Mouse (Mus musculus): Measurements from ENCODE around the gene Lrrc61. TPM values are rescaled to one million over a fixed set of nuclear protein-coding genes. Genes with fewer than 3 reads are reported as not detected.

The Lrrc61 gene
- polyA plus RNA-seq, 1 experiment from 2014 or later, result 20.1 TPM

DNA sequence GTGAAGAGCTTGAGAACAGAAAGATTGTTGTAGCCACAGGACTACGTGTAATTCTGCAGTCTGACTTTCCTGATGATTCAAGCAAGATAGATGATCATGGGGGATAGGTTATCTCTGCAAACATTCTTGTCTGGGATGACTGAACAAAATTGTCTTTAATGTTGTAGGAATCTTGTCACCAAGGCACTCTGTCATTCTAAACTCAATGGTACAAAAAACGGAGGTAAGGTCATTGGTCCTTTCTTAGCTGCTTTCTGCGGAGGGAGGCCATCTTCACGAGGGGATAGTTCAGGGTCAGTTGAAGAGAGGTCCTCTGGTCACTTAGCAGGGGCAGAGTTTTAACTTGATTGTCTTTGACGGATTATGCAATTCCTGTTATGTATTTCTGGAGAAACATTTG, 24.1 kb downstream of the Lrrc61 start:
- Histone ChIP-seq H3K27me3 (replicated peaks) (no peaks in the 10 kb centered on the region), H3K4me3 (no peak overlapping the region), H3K27ac (no peak overlapping the region), H3K9ac (no peak overlapping the region), H3K4me1 (no peaks in the 10 kb centered on the region), H3K4me2 (replicated peaks) (no peak overlapping the region), H3K9me3 (no peaks in the 10 kb centered on the region), H3K36me3 (no peaks in the 10 kb centered on the region)
- WGBS, result 64% methylated on average over 5 of the region's 5 CpGs
- ATAC-seq (ENCODE audit: low FRiP score, low read depth), result no peak

DNA sequence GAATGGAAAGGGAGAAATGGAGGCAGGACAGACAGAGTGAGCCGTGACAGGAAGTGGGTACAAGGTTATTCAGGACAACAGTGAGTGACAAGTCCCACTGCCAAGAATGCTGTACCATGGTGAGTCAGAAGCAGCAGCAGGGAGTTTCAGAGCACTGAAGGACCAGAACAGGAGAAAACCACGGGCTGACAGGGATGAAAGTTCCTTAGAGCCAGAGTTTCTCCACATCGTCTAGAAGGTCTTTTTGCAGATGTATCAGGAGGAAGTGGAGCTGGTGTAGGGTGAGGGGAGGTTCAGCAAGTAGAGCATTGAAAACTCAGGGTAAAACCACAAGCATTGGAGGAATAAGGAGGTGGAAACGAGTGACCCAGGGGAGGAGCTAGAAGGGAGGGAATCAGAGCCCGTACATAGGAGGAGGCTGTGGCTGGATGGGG, 24.6 kb downstream of the Lrrc61 start:
- no peak for ATAC-seq (ENCODE audit: low FRiP score, low read depth)
- H3K36me3 ChIP-seq, result no peaks in the 10 kb centered on the region
- 50% methylated on average over 5 of the region's 5 CpGs for WGBS
- no peak overlapping the region for H3K9ac ChIP-seq
- no peaks in the 10 kb centered on the region for H3K4me1 ChIP-seq
- no peaks in the 10 kb centered on the region for H3K9me3 ChIP-seq
- H3K27me3 ChIP-seq (replicated peaks), result no peaks in the 10 kb centered on the region
- no peak overlapping the region for H3K27ac ChIP-seq
- no peak overlapping the region for H3K4me2 ChIP-seq (replicated peaks)
- H3K4me3 ChIP-seq, result no peak overlapping the region

DNA sequence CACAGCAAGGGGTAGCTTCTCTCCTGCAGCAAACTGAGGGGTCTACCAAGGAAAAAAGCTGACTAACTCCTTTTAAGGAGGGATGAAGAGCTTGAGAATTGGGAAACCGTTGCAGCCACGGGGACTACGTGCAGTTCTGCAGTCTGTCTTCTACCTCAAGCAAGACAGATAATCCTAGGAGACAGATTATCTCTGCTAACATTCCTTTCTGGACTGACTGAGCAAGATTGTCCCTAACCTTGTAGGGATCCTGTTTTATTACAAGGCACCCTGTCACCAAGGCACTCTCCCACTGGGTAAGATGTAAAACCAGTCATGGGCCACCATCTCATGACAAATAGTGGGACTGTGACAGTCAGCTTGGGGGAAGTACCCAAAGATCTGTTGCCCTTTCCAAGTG, 26.7 kb downstream of the Lrrc61 start:
- Histone ChIP-seq H3K4me1 (no peaks in the 10 kb centered on the region), H3K36me3 (no peaks in the 10 kb centered on the region), H3K27ac (no peak overlapping the region), H3K4me3 (no peak overlapping the region), H3K4me2 (replicated peaks) (no peak overlapping the region), H3K9ac (no peak overlapping the region), H3K9me3 (no peaks in the 10 kb centered on the region), H3K27me3 (replicated peaks) (no peaks in the 10 kb centered on the region)
- ATAC-seq (ENCODE audit: low FRiP score, low read depth), result no peak
- WGBS, result 38% methylated on average over 3 of the region's 3 CpGs

DNA sequence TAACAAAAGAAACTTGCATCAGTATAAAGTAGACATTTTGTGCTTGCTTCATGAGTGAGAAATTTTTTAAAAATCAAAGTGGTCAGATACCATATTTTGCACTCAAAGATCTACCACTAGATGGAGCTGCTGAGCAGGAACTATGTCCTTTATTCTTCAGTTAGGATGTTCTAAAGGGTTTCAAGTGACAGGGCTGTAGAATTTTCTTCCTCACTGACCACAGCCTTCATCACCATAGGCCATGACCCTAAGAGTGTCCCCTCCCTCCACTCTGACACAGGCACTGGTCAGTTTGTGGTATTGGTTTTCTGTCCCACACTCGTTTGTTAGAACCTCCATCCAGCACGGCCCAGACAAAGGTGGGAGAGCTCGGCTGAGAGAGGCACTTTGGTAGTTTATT, 27.4 kb downstream of the Lrrc61 start:
- no peaks in the 10 kb centered on the region for H3K9me3 ChIP-seq
- H3K36me3 ChIP-seq, result no peaks in the 10 kb centered on the region
- H3K4me3 ChIP-seq, result no peak overlapping the region
- 64% methylated on average over 3 of the region's 3 CpGs for WGBS
- no peak for ATAC-seq (ENCODE audit: low FRiP score, low read depth)
- H3K27me3 ChIP-seq (replicated peaks), result no peaks in the 10 kb centered on the region
- H3K4me2 ChIP-seq (replicated peaks), result no peak overlapping the region
- no peak overlapping the region for H3K27ac ChIP-seq
- H3K4me1 ChIP-seq, result no peaks in the 10 kb centered on the region
- H3K9ac ChIP-seq, result no peak overlapping the region

DNA sequence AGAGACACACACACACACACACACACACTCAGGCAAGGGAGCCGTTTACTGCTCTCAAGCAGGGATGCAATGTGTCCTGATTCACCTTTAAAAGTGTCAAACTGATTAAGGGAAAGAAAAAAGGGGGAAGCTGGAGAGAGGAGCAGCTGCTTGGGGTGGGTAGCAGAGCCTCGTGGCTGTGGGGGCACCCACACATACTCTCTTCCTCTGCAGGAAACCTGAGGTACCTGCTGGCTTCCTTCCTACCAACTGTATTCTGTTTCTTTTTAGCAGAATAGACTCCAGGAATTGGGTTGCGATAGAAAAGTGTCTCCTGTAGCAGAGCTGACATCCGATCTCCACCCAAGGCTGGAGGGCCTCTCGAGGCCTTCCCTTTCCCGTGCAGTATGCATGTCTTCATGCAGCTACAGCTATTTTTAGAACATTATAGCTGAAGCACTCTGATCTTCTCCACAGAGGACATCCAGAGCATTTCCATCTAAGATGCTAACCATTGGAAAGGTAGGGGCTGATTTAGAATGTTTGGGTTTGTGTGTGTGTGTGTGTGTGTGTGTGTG, 34.7 kb downstream of the Lrrc61 start, which contains the start of gene Gm45021:
Gene Gm45021 (plus strand): TSS at position 417 of the 557 bp plus-strand sequence.
- H3K36me3 ChIP-seq, result no peaks in the 10 kb centered on the region
- no peak within 1 kb of the TSS for H3K9ac ChIP-seq
- H3K9me3 ChIP-seq, result no peaks in the 10 kb centered on the region
- no peak within 1 kb of the TSS for H3K4me2 ChIP-seq (replicated peaks)
- WGBS, result 69% methylated on average over 6 of the region's 6 CpGs
- H3K27me3 ChIP-seq (replicated peaks), result no peaks in the 10 kb centered on the region
- peaks cover 9% of the 10 kb centered on the region; the same call in 1 of the 2 replicates for H3K4me1 ChIP-seq
- no peak within 1 kb of the TSS for H3K27ac ChIP-seq
- ATAC-seq (ENCODE audit: low FRiP score, low read depth), result no peak
- H3K4me3 ChIP-seq, result no peak within 1 kb of the TSS

DNA sequence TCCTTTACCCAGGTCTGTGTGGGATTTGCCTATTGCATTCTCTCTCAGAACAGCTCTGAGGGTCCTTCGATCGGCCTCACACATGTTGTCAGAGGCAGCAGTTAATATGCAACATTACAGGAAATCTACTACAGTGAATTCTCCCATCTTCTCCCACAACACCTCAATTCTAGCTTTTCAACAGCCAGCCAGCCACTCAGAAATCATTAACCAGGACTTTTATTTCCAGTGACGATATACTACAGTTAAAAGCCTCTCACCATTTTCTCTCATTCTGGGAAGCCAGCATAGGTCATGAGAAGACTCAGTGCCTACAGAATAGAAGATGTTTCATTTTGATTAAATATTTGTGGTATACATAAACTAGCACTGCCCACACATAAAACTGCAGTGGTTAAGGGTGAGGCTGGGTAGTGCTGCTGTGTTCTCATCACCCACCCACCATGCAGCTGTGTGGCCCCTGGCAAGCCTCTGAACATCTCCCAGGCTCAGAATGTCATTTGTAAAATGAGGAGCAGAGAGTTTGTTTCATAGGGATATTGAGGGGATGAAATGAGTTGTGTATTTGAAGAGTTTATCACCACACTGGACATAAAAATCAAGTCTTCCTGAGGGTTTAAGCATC, 36.7 kb downstream of the Lrrc61 start:
- no peak for ATAC-seq (ENCODE audit: low FRiP score, low read depth)
- no peaks in the 10 kb centered on the region for H3K27me3 ChIP-seq (replicated peaks)
- no peak overlapping the region for H3K27ac ChIP-seq
- no peak overlapping the region for H3K4me3 ChIP-seq
- peaks cover 21% of the 10 kb centered on the region for H3K4me1 ChIP-seq
- 33% methylated on average over 3 of the region's 3 CpGs for WGBS
- H3K4me2 ChIP-seq (replicated peaks), result no peak overlapping the region
- H3K9ac ChIP-seq, result no peak overlapping the region
- peaks cover 9% of the 10 kb centered on the region for H3K36me3 ChIP-seq
- peaks cover 3% of the 10 kb centered on the region; the same call in 1 of the 2 replicates for H3K9me3 ChIP-seq

DNA sequence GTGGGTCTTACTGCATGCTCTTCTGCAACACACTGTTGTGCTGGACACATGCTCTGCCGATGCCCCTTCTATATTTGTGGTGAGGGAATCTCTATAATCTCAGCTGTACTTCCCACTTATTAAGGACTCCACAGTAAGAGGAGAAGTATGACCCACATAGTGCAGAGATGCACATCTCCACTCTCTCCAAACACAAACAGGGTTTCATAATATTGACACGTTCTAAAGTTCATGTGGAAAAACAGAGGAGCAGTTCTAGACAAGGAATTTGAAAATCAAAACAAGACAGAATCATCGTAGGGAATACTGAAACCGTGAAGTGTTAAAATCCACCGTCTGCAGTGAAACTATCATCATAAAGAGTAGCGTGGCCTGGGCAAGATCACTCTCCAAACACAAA, 37.3 kb downstream of the Lrrc61 start:
- no peak overlapping the region for H3K4me2 ChIP-seq (replicated peaks)
- H3K4me1 ChIP-seq, result peaks cover 21% of the 10 kb centered on the region
- ATAC-seq (ENCODE audit: low FRiP score, low read depth), result no peak
- H3K27me3 ChIP-seq (replicated peaks), result no peaks in the 10 kb centered on the region
- 90% methylated on average over 6 of the region's 6 CpGs for WGBS
- no peak overlapping the region for H3K4me3 ChIP-seq
- H3K9me3 ChIP-seq, result peaks cover 8% of the 10 kb centered on the region
- peaks cover 15% of the 10 kb centered on the region for H3K36me3 ChIP-seq
- H3K9ac ChIP-seq, result no peak overlapping the region
- no peak overlapping the region for H3K27ac ChIP-seq

DNA sequence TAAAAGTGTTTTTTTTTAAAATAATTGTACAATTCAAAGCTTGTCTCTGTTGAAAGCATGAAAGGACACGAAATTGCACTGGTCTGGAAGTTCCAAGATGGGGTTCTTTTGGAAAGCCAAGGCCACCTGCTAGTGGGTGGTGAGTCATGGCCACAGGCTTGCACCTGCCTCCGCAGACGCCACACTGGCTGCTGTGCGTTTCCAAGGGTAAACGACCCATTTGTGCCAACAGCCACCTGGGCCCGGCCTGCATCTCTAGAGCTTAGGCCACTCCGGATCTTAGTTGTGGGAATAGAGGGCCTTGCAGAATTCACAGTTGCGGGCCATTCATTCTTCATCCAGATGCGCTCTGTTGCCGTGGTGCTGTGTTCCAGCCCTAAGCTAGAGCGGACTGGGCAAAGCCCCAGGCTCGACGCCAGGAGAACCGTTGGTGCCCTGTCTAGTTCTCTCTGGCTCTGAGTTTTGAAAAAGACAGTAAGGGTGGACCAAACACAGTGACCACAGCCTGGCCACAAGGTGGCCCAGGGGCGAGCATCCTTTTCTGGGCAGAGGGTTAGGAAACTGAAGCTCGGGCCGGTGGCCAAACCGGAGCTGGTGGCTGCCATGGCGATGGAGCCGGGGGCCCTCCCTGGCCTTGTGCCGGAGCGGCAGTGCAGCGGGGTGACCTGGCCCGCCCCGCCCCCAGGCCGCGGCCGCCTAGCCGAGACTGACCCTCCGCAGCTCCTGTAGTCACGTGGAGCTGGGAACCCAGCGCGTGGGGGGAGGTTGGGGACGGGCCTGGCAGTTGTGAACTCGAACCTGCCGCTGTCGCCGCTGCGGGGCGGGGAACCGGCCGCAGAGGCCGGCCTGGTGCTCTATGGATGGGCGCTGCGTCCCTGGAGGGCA, 38.8 kb downstream of the Lrrc61 start, which contains the start of the genes Repin1 and Gm44965:
Gene Repin1 (plus strand): TSS at position 726 of the 885 bp plus-strand sequence.
Gene Gm44965 (plus strand): TSS at position 784 of the 885 bp plus-strand sequence.
- 5% methylated on average over 45 of the region's 45 CpGs for WGBS
- Histone ChIP-seq H3K4me3 (peak within 1 kb of the TSS; percentile 78), H3K4me2 (replicated peaks) (peak within 1 kb of the TSS; percentile 66), H3K27ac (peak within 1 kb of the TSS; percentile 81), H3K4me1 (peaks cover 21% of the 10 kb centered on the region), H3K36me3 (peaks cover 30% of the 10 kb centered on the region), H3K9me3 (peaks cover 23% of the 10 kb centered on the region), H3K9ac (peak within 1 kb of the TSS; percentile 88), H3K27me3 (replicated peaks) (no peaks in the 10 kb centered on the region)
- ATAC-seq (ENCODE audit: low FRiP score, low read depth), result peak; percentile 93

DNA sequence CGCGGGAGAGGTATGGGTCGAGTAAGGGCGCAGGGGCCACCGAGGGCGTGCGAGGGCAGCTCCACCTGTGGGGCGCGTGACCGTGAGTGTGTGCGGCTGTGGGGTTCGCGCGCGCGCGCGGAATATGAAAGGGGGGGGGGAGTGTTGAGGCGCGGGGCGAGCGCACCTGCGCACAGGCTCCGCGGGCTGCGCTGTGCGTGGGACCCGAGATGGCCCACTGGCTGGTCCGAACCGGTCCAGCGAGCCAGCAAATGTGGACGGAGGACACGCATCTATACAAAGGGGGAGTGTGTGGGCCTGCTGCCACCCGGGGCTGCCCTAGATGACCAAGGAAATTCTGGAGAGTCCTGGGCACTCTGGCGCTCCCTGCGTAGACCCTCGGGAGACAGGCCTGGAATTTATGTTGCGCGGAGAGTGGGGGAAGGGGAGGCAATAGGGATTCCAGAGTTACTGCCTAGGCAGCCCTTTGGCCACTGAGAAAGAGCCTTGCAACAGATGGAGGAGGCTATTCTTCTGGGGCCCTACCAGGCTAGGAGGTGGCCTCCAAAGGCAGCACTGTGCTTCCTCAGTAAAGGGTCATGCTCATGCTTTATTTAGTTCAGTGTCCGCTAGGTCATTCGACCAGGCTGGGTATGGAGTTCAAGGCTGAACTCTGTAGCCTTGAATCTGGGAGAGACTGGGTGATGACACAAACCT, 39.6 kb downstream of the Lrrc61 start:
- Histone ChIP-seq H3K9me3 (peaks cover 23% of the 10 kb centered on the region), H3K4me3 (peak overlapping the region; percentile 78), H3K9ac (peak overlapping the region; percentile 88), H3K4me1 (peaks cover 21% of the 10 kb centered on the region), H3K27me3 (replicated peaks) (no peaks in the 10 kb centered on the region), H3K27ac (peak overlapping the region; percentile 81), H3K36me3 (peaks cover 38% of the 10 kb centered on the region), H3K4me2 (replicated peaks) (peak overlapping the region; percentile 66)
- WGBS, result under 1% methylated on average over 38 of the region's 41 CpGs
- ATAC-seq (ENCODE audit: low FRiP score, low read depth), result peak; percentile 74

DNA sequence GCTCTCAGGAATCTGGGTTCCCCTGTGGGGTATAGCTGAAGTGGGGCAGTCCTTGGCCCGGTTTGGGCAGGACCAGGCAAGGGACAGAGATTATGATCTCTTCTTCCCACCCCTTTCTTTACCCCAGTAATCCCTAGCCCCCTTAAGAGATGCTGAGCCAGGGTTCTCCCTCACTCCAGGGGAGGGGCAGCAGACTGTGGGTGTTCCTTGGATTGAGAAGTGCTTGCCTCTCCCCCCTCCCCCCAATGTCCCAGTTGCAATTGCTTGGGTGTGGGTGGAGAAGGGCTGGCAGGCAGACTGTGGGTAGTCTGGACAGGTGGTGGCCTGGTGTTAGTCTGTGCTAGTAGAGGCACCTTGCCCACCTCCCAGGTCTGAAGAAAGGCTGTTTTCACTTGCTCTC, 40.7 kb downstream of the Lrrc61 start:
- 67% methylated on average over 1 of the region's 1 CpGs for WGBS
- Histone ChIP-seq H3K4me1 (peaks cover 21% of the 10 kb centered on the region), H3K27ac (no peak overlapping the region), H3K4me3 (no peak overlapping the region), H3K9ac (peak overlapping the region; percentile 88; the same call in 1 of the 2 replicates), H3K9me3 (peaks cover 23% of the 10 kb centered on the region), H3K36me3 (peaks cover 48% of the 10 kb centered on the region), H3K4me2 (replicated peaks) (peak overlapping the region; percentile 66), H3K27me3 (replicated peaks) (no peaks in the 10 kb centered on the region)
- no peak for ATAC-seq (ENCODE audit: low FRiP score, low read depth)

DNA sequence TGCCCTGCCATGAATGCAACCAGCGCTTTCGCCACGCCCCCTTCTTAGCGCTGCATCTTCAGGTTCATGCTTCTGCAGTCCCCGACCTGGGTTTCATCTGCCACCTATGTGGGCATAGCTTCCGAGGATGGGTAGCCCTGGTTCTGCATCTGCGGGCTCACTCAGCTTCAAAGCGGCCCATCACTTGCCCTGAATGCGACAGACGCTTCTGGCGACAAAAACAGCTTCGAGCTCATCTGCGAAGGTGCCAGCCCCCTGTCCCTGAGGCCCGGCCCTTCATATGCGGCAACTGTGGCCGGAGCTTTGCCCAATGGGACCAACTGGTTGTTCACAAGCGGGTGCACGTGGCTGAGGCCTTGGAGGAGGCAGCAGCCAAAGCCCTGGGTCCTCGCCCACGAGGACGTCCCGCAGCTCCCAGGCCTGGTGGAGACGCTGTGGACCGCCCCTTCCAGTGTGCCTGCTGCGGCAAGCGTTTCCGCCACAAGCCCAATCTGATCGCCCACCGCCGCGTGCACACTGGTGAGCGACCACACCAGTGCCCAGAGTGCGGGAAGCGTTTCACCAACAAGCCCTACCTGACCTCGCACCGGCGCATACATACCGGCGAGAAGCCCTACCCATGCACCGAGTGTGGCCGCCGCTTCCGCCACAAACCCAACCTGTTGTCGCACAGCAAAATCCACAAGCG, 42.1 kb downstream of the Lrrc61 start:
- Histone ChIP-seq H3K27ac (no peak overlapping the region), H3K4me2 (replicated peaks) (no peak overlapping the region), H3K9ac (no peak overlapping the region), H3K4me3 (no peak overlapping the region), H3K4me1 (peaks cover 27% of the 10 kb centered on the region), H3K27me3 (replicated peaks) (no peaks in the 10 kb centered on the region), H3K9me3 (peaks cover 23% of the 10 kb centered on the region), H3K36me3 (peaks cover 48% of the 10 kb centered on the region)
- no peak for ATAC-seq (ENCODE audit: low FRiP score, low read depth)
- 97% methylated on average over 45 of the region's 45 CpGs for WGBS

Measured in neural tube, embryonic 12.5 days (tissue).